Mouse (Mus musculus): ENCODE results near the gene Olfr372. TPM values are rescaled to one million over a fixed set of nuclear protein-coding genes. Genes with fewer than 3 reads are reported as not detected.
"Not testable (repeated sequence)": the region's sequence is repeated elsewhere in the genome, so short reads cannot be mapped to it uniquely, and the experiment has no call there.

Gene Olfr372
- polyA plus RNA-seq, 1 experiment from 2014 or later, result not detected

DNA sequence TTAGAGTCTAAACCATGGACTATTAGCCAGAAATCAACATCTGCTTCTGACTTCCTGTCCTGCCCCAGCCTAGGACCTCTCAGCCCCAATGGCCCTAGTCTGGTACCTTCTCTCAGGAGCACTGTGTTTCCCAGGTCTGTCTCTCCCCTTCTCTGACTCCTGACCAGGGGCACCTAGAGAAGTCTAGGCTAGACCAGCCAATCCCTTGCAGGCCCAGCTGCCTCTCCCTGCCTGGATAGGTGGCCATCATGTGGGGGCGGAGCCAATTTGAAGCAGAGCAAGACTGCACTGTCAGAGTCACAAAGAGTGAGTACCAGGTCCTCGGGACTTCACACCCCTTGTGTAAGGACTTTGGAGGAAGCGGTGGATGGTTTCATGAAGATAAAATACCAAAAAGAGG lies 31.5 kb upstream of the Olfr372 start, which contains the start of gene Cyp4f18:
Gene Cyp4f18 (minus strand): TSS at position 154 of the 400 bp plus-strand sequence.
- no peak within 1 kb of the TSS for H3K9ac ChIP-seq (ENCODE audit: low read depth, low read length)
- no peak within 1 kb of the TSS for H3K4me2 ChIP-seq (ENCODE audit: low read length)
- H3K27ac ChIP-seq, result no peak within 1 kb of the TSS
- H3K9me3 ChIP-seq (replicated peaks; ENCODE audit: low read length), result no peaks in the 10 kb centered on the region
- 72% methylated on average over 3 of the region's 3 CpGs for WGBS
- no peaks in the 10 kb centered on the region for H3K36me3 ChIP-seq (ENCODE audit: insufficient read depth, low read length)
- H3K4me3 ChIP-seq (replicated peaks; ENCODE audit: low read depth, low read length), result no peak within 1 kb of the TSS
- no peak for DNase-seq (ENCODE audit: low spot score)
- no peaks in the 10 kb centered on the region for H3K4me1 ChIP-seq (replicated peaks; ENCODE audit: insufficient read depth, low read length)
- TF ChIP-seq CTCF (IDR thresholded peaks at IDR 0.05; ENCODE audit: low read depth), result no peak
- no peak for ATAC-seq (replicated peaks; ENCODE audit: low FRiP score, low read depth)
- H3K27me3 ChIP-seq (ENCODE audit: insufficient read depth, low read length), result no peaks in the 10 kb centered on the region

DNA sequence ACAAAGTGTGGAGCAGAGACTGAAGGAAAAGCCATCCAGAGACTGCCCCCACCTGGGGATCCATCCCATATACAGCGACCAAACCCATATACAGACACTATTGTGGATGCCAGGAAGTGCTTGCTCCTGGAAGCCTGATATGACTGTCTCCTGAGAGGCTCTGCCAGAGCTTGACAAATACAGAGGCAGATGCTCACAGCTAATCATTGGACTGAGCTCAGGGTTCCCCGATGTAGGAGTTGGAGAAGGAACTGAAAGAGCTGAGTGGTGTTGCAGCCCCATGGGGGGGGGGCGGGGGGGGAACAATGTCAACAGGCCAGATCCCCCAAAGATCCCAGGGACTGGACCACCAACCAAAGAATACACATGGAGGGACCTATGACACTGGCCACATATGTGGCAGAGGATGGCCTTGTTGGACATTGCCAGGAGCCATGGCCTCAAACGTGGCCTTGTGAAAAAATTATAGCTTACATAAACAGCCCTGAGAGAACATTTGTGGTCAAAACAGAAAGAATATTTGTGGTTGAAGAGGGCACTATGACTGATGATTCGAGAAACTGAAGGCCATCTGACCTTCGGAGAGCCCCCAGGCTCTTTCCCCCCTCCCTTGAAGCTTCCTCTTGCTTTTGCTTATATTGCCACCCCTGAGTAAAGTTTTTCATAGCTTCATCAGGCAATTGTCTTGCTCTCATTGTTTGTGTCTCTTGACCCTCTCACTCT lies 27.4 kb upstream of the Olfr372 start:
- not testable (repeated sequence) for H3K4me1 ChIP-seq (replicated peaks; ENCODE audit: insufficient read depth, low read length); H3K9me3 ChIP-seq (replicated peaks; ENCODE audit: low read length); H3K36me3 ChIP-seq (ENCODE audit: insufficient read depth, low read length); ATAC-seq (replicated peaks; ENCODE audit: low FRiP score, low read depth); H3K27me3 ChIP-seq (ENCODE audit: insufficient read depth, low read length); H3K4me2 ChIP-seq (ENCODE audit: low read length); H3K4me3 ChIP-seq (replicated peaks; ENCODE audit: low read depth, low read length); H3K27ac ChIP-seq; H3K9ac ChIP-seq (ENCODE audit: low read depth, low read length); DNase-seq (ENCODE audit: low spot score)
- WGBS, result 67% methylated on average over 6 of the region's 6 CpGs

DNA sequence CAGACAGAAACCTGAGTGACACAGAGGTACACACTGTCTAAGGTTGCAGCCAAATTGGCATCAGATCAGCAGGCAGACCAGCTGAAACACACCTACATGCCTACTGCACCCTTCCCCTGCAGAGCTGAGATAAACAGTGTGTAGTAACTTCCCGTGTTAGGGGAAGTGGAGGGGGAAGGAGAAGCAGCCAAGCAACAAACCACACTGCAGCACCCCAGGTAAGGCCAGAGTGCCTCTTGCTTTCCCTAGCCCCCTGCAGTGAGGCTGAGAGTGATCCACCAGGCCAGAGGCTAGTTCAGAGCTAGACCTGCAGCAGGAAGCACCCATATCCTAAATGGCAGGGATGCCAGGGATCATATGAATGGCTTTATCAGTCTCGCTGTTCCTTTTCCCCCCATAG lies 23.7 kb upstream of the Olfr372 start:
- H3K9ac ChIP-seq (ENCODE audit: low read depth, low read length); H3K36me3 ChIP-seq (ENCODE audit: insufficient read depth, low read length); H3K4me2 ChIP-seq (ENCODE audit: low read length); H3K9me3 ChIP-seq (replicated peaks; ENCODE audit: low read length); H3K4me1 ChIP-seq (replicated peaks; ENCODE audit: insufficient read depth, low read length); H3K27ac ChIP-seq; H3K27me3 ChIP-seq (ENCODE audit: insufficient read depth, low read length); ATAC-seq (replicated peaks; ENCODE audit: low FRiP score, low read depth); H3K4me3 ChIP-seq (replicated peaks; ENCODE audit: low read depth, low read length); DNase-seq (ENCODE audit: low spot score): not testable (repeated sequence)
- WGBS, result 53% methylated on average over 2 of the region's 2 CpGs

DNA sequence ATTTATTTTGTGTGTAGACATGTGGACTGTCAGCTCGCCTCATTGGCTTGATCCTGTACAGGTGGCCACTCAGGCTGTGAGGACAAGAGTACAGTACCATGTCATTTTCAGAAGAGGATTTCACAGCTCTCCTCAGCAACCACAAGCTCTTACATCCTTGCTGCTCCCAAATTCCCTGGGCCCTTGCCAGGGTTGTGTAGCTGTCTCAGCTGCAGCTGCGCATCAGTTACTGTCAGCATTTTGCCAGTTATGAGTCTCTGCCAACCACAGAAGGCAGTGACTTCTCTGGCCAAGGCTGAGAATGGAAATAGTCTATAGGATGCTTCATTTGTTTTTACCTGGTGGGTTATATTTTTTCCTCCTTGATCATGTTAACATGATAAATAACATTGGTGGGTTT lies 22.9 kb upstream of the Olfr372 start:
- WGBS, result 73% methylated on average over 2 of the region's 2 CpGs
- H3K4me2 ChIP-seq (ENCODE audit: low read length), result no peak overlapping the region
- H3K27me3 ChIP-seq (ENCODE audit: insufficient read depth, low read length), result no peaks in the 10 kb centered on the region
- no peak overlapping the region for H3K27ac ChIP-seq
- TF ChIP-seq CTCF (IDR thresholded peaks at IDR 0.05; ENCODE audit: low read depth), result no peak
- no peaks in the 10 kb centered on the region for H3K4me1 ChIP-seq (replicated peaks; ENCODE audit: insufficient read depth, low read length)
- no peaks in the 10 kb centered on the region for H3K9me3 ChIP-seq (replicated peaks; ENCODE audit: low read length)
- ATAC-seq (replicated peaks; ENCODE audit: low FRiP score, low read depth) (no peak), DNase-seq (ENCODE audit: low spot score) (no peak)
- no peak overlapping the region for H3K9ac ChIP-seq (ENCODE audit: low read depth, low read length)
- H3K4me3 ChIP-seq (replicated peaks; ENCODE audit: low read depth, low read length), result no peak overlapping the region
- no peaks in the 10 kb centered on the region for H3K36me3 ChIP-seq (ENCODE audit: insufficient read depth, low read length)

DNA sequence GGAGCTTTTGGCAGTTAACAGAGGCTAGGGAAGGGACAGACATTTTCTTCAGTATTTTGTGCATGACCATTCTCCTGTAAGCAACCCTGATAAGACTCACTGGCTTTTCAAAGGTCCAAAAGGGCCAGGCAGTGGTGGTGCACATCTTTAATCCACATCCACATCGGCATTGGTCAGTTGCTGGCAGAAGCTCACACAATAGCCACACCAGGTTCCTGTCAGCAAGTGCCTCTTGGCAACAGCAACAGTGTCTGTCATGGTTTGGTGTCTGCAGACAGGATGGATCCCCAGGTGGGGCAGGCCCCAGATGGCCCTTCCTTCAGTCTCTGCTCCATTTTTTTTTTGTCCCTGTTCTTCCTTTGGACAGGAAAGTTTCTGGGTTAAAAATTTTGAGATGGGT lies 22.0 kb upstream of the Olfr372 start:
- WGBS, result 92% methylated on average over 1 of the region's 1 CpGs
- H3K27me3 ChIP-seq (ENCODE audit: insufficient read depth, low read length); H3K9me3 ChIP-seq (replicated peaks; ENCODE audit: low read length); H3K4me1 ChIP-seq (replicated peaks; ENCODE audit: insufficient read depth, low read length); H3K4me2 ChIP-seq (ENCODE audit: low read length); H3K27ac ChIP-seq; ATAC-seq (replicated peaks; ENCODE audit: low FRiP score, low read depth); DNase-seq (ENCODE audit: low spot score); H3K4me3 ChIP-seq (replicated peaks; ENCODE audit: low read depth, low read length); H3K9ac ChIP-seq (ENCODE audit: low read depth, low read length); H3K36me3 ChIP-seq (ENCODE audit: insufficient read depth, low read length): not testable (repeated sequence)

DNA sequence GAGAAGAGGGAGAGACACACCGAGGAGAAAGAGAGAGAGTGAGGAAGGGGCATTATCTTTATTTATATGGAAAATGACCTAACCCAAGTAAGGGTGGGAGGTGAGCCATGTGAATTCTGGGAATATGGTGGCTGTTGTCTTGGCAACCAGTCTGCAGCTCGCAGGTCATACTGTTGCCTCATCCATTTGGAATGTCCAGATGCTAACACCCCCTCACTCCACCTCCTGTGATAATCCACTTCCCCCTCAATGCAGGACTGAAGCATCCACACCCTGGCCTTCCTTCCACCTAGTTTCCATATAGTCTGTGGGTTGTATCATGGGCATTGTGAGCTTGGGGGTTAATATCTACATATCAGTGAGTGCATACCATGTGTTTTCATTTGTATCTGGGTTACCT lies 21.2 kb upstream of the Olfr372 start:
- 56% methylated on average over 2 of the region's 2 CpGs for WGBS
- no peak overlapping the region for H3K9ac ChIP-seq (ENCODE audit: low read depth, low read length)
- no peak for TF ChIP-seq CTCF (IDR thresholded peaks at IDR 0.05; ENCODE audit: low read depth)

DNA sequence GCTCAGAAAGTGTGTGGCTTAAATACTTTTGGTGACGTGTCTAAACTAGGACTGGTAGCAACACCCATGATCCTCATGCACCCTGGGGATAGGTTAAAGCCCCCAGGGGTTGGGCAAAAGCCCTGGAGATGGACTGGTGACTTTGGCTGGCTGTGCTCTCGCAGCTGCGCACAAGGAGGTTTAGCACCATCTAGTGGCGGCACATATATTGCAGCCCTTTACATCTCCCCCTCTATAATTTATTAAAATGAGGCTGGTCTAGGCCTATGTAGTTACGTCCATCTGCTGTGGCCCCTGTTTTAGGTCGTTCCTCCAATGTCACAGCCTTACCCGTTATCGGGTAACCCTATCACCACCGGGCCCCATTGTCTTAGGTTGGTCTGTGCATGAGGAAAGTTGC lies 16.1 kb upstream of the Olfr372 start:
- not testable (repeated sequence) for H3K27me3 ChIP-seq (ENCODE audit: insufficient read depth, low read length); DNase-seq (ENCODE audit: low spot score); ATAC-seq (replicated peaks; ENCODE audit: low FRiP score, low read depth); H3K27ac ChIP-seq; H3K4me3 ChIP-seq (replicated peaks; ENCODE audit: low read depth, low read length); H3K9ac ChIP-seq (ENCODE audit: low read depth, low read length); H3K9me3 ChIP-seq (replicated peaks; ENCODE audit: low read length); H3K4me2 ChIP-seq (ENCODE audit: low read length); H3K4me1 ChIP-seq (replicated peaks; ENCODE audit: insufficient read depth, low read length); H3K36me3 ChIP-seq (ENCODE audit: insufficient read depth, low read length)
- 12% methylated on average over 4 of the region's 9 CpGs for WGBS

More for the DNA sequence above, 21.2 kb upstream of the Olfr372 start:
- ATAC-seq (replicated peaks; ENCODE audit: low FRiP score, low read depth) (no peak), DNase-seq (ENCODE audit: low spot score) (no peak)
- Histone ChIP-seq H3K4me2 (ENCODE audit: low read length) (no peak overlapping the region), H3K4me3 (replicated peaks; ENCODE audit: low read depth, low read length) (no peak overlapping the region), H3K36me3 (ENCODE audit: insufficient read depth, low read length) (no peaks in the 10 kb centered on the region), H3K4me1 (replicated peaks; ENCODE audit: insufficient read depth, low read length) (no peaks in the 10 kb centered on the region), H3K9me3 (replicated peaks; ENCODE audit: low read length) (no peaks in the 10 kb centered on the region), H3K27ac (no peak overlapping the region), H3K27me3 (ENCODE audit: insufficient read depth, low read length) (no peaks in the 10 kb centered on the region)
